Mouse (Mus musculus): ENCODE data around the gene Gm4301. TPM values are rescaled to one million over a fixed set of nuclear protein-coding genes. Genes with fewer than 3 reads are reported as not detected.
"Not testable (repeated sequence)": the region's sequence is repeated elsewhere in the genome, so short reads cannot be mapped to it uniquely, and the experiment has no call there.

The Gm4301 gene
- polyA plus RNA-seq (2016; fragmentation: Nextera tagmentation; extraction: Ambion mirVana), result not detected in 2 replicates

- not testable (repeated sequence) for H3K9me3 ChIP-seq; H3K27me3 ChIP-seq (replicated peaks); H3K4me2 ChIP-seq (replicated peaks); ATAC-seq (ENCODE audit: low FRiP score, low read depth); H3K4me3 ChIP-seq; H3K9ac ChIP-seq; H3K27ac ChIP-seq; H3K4me1 ChIP-seq; H3K36me3 ChIP-seq
- WGBS, result no CpG with 5 or more reads among the region's 2 CpGs
These were observed at the start of gene Gm4301 for GRCm38 (mm10) chr10:100335376-100335775. Gene Gm4301, plus strand, starts transcription at chr10:100335676.

GRCm38 (mm10) chr10:100296105-100296504 is 39.4 kb upstream of the Gm4301 start:
- no peak overlapping the region for H3K4me3 ChIP-seq
- no peak overlapping the region for H3K27ac ChIP-seq
- no peak for ATAC-seq (ENCODE audit: low FRiP score, low read depth)
- H3K4me1 ChIP-seq, result no peaks in the 10 kb centered on the region
- H3K27me3 ChIP-seq (replicated peaks), result no peaks in the 10 kb centered on the region
- no peaks in the 10 kb centered on the region for H3K36me3 ChIP-seq
- H3K9ac ChIP-seq, result no peak overlapping the region
- no peak overlapping the region for H3K4me2 ChIP-seq (replicated peaks)
- WGBS, result 85% methylated on average over 2 of the region's 2 CpGs
- no peaks in the 10 kb centered on the region for H3K9me3 ChIP-seq

GRCm38 (mm10) chr10:100300106-100300505 is 35.4 kb upstream of the Gm4301 start:
- not testable (repeated sequence) for H3K4me3 ChIP-seq; H3K4me2 ChIP-seq (replicated peaks); H3K36me3 ChIP-seq; H3K4me1 ChIP-seq; H3K9me3 ChIP-seq; H3K27me3 ChIP-seq (replicated peaks); H3K27ac ChIP-seq; ATAC-seq (ENCODE audit: low FRiP score, low read depth); H3K9ac ChIP-seq

GRCm38 (mm10) chr10:100340536-100340935 is 5.1 kb downstream of the Gm4301 start, which contains the start of gene Gm4302:
Gene Gm4302, plus strand, starts transcription at chr10:100340836.
- ATAC-seq (ENCODE audit: low FRiP score, low read depth); H3K27ac ChIP-seq; H3K4me1 ChIP-seq; H3K36me3 ChIP-seq; H3K27me3 ChIP-seq (replicated peaks); H3K4me2 ChIP-seq (replicated peaks); H3K4me3 ChIP-seq; H3K9me3 ChIP-seq; H3K9ac ChIP-seq: not testable (repeated sequence)
- no CpG with 5 or more reads among the region's 3 CpGs for WGBS

GRCm38 (mm10) chr10:100345672-100346071 is 10.2 kb downstream of the Gm4301 start, which contains the start of gene Gm4303:
Gene Gm4303, plus strand, starts transcription at chr10:100345972.
- ATAC-seq (ENCODE audit: low FRiP score, low read depth), result not testable (repeated sequence)
- WGBS, result no CpG with 5 or more reads among the region's 3 CpGs

GRCm38 (mm10) chr10:100350793-100351192 is 15.3 kb downstream of the Gm4301 start, which contains the start of gene Gm4305:
Gene Gm4305, plus strand, starts transcription at chr10:100351093.
- H3K9me3 ChIP-seq; H3K4me3 ChIP-seq; H3K4me2 ChIP-seq (replicated peaks); H3K9ac ChIP-seq; H3K27ac ChIP-seq; H3K36me3 ChIP-seq; H3K4me1 ChIP-seq; H3K27me3 ChIP-seq (replicated peaks); ATAC-seq (ENCODE audit: low FRiP score, low read depth): not testable (repeated sequence)
- WGBS, result no CpG with 5 or more reads among the region's 3 CpGs

More at GRCm38 (mm10) chr10:100345672-100346071, 10.2 kb downstream of the Gm4301 start, which contains the start of gene Gm4303:
- H3K9me3 ChIP-seq; H3K4me3 ChIP-seq; H3K36me3 ChIP-seq; H3K27me3 ChIP-seq (replicated peaks); H3K27ac ChIP-seq; H3K4me1 ChIP-seq; H3K4me2 ChIP-seq (replicated peaks); H3K9ac ChIP-seq: not testable (repeated sequence)

GRCm38 (mm10) chr10:100356841-100357240 is 21.4 kb downstream of the Gm4301 start:
- not testable (repeated sequence) for H3K4me3 ChIP-seq
- 88% methylated on average over 2 of the region's 2 CpGs for WGBS

GRCm38 (mm10) chr10:100361038-100361437 is 25.6 kb downstream of the Gm4301 start, which contains the start of gene Gm4307:
Gene Gm4307, plus strand, starts transcription at chr10:100361338.
- not testable (repeated sequence) for H3K4me1 ChIP-seq; H3K4me2 ChIP-seq (replicated peaks); H3K36me3 ChIP-seq; H3K9ac ChIP-seq; H3K27me3 ChIP-seq (replicated peaks); H3K4me3 ChIP-seq; ATAC-seq (ENCODE audit: low FRiP score, low read depth); H3K27ac ChIP-seq; H3K9me3 ChIP-seq
- WGBS, result no CpG with 5 or more reads among the region's 3 CpGs

More at GRCm38 (mm10) chr10:100356841-100357240, 21.4 kb downstream of the Gm4301 start:
- H3K9me3 ChIP-seq; ATAC-seq (ENCODE audit: low FRiP score, low read depth); H3K9ac ChIP-seq; H3K27me3 ChIP-seq (replicated peaks); H3K4me1 ChIP-seq; H3K27ac ChIP-seq; H3K4me2 ChIP-seq (replicated peaks); H3K36me3 ChIP-seq: not testable (repeated sequence)

- not testable (repeated sequence) for H3K27me3 ChIP-seq (replicated peaks); H3K4me1 ChIP-seq; H3K4me3 ChIP-seq; H3K36me3 ChIP-seq; H3K9ac ChIP-seq; H3K27ac ChIP-seq; H3K9me3 ChIP-seq; H3K4me2 ChIP-seq (replicated peaks); ATAC-seq (ENCODE audit: low FRiP score, low read depth)
- WGBS, result no CpG with 5 or more reads among the region's 2 CpGs
These were observed 47.0 kb downstream of the Gm4301 start, which contains the start of gene Gm4312 for GRCm38 (mm10) chr10:100382460-100382859. Gene Gm4312, minus strand, starts transcription at chr10:100382560.

Other genes starting within 250 kb of the Gm4301 start
- not detected in 2 replicates for gene Gm4302, start 5.2 kb downstream of the Gm4301 start, polyA plus RNA-seq (2016; fragmentation: Nextera tagmentation; extraction: Ambion mirVana)
- not detected in 2 replicates for gene Gm4303, start 10.3 kb downstream of the Gm4301 start, polyA plus RNA-seq (2016; fragmentation: Nextera tagmentation; extraction: Ambion mirVana)
- gene Gm4305, start 15.4 kb downstream of the Gm4301 start, polyA plus RNA-seq (2016; fragmentation: Nextera tagmentation; extraction: Ambion mirVana), result not detected in 2 replicates
- not detected in 2 replicates for gene Gm4307, start 25.7 kb downstream of the Gm4301 start, polyA plus RNA-seq (2016; fragmentation: Nextera tagmentation; extraction: Ambion mirVana)
- gene Gm4312, start 46.9 kb downstream of the Gm4301 start, polyA plus RNA-seq (2016; fragmentation: Nextera tagmentation; extraction: Ambion mirVana), result not detected in 2 replicates
- 12.4 and 13.6 TPM in 2 replicates for gene Tmtc3, start 151.7 kb downstream of the Gm4301 start, polyA plus RNA-seq (2016; fragmentation: Nextera tagmentation; extraction: Ambion mirVana)
- 6.0 and 6.7 TPM in 2 replicates for gene Cep290, start 151.9 kb downstream of the Gm4301 start, polyA plus RNA-seq (2016; fragmentation: Nextera tagmentation; extraction: Ambion mirVana)

All from neural tube, embryonic 12.5 days (tissue).